Mouse (Mus musculus): ENCODE data around the gene Meaf6. TPM values are rescaled to one million over a fixed set of nuclear protein-coding genes. Genes with fewer than 3 reads are reported as not detected.

The Meaf6 gene
- polyA plus RNA-seq, 1 experiment from 2014 or later, result 118 TPM

GRCm38 (mm10) chr4:125131493-125131892 lies 46.6 kb downstream of the Meaf6 start:
- Histone ChIP-seq H3K4me1 (peaks cover 9% of the 10 kb centered on the region), H3K9me3 (replicated peaks) (no peaks in the 10 kb centered on the region), H3K9ac (no peak overlapping the region), H3K27ac (no peak overlapping the region), H3K4me3 (no peak overlapping the region), H3K27me3 (peaks cover 23% of the 10 kb centered on the region), H3K36me3 (no peaks in the 10 kb centered on the region), H3K4me2 (replicated peaks) (no peak overlapping the region)
- 80% methylated on average over 4 of the region's 4 CpGs for WGBS
- no peak for ATAC-seq (ENCODE audit: low FRiP score)

DNA sequence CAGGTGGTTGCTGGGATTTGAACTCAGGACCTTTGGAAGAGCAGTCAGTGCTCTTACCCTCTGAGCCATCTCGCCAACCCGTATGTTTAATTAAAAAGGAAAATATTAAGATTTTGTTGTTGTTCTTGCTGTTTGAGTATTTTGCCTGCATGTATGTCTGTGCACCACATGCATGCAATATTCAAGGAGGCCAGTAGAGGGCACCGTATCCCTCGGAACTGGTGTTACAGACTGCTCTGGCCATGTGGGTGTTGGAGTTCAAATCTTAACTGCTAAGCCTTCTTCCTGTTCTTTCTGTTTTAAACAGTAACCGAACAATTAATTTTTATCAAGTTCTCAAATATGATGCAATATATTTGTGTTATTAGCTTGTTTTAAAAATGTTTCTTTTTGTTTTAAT lies 47.5 kb downstream of the Meaf6 start:
- no peaks in the 10 kb centered on the region for H3K9me3 ChIP-seq (replicated peaks)
- no peak overlapping the region for H3K4me2 ChIP-seq (replicated peaks)
- H3K4me3 ChIP-seq, result no peak overlapping the region
- H3K36me3 ChIP-seq, result no peaks in the 10 kb centered on the region
- no peak overlapping the region for H3K27ac ChIP-seq
- H3K9ac ChIP-seq, result no peak overlapping the region
- WGBS, result 17% methylated on average over 5 of the region's 5 CpGs
- ATAC-seq (ENCODE audit: low FRiP score), result no peak
- H3K4me1 ChIP-seq, result peaks cover 1% of the 10 kb centered on the region
- H3K27me3 ChIP-seq, result peaks cover 15% of the 10 kb centered on the region; the same call in 1 of the 2 replicates

GRCm38 (mm10) chr4:125134192-125134591 lies 49.3 kb downstream of the Meaf6 start:
- Histone ChIP-seq H3K4me2 (replicated peaks) (no peak overlapping the region), H3K9me3 (replicated peaks) (no peaks in the 10 kb centered on the region), H3K9ac (no peak overlapping the region), H3K27me3 (no peaks in the 10 kb centered on the region), H3K27ac (no peak overlapping the region), H3K4me1 (no peaks in the 10 kb centered on the region), H3K36me3 (no peaks in the 10 kb centered on the region), H3K4me3 (no peak overlapping the region)
- ATAC-seq (ENCODE audit: low FRiP score), result no peak
- WGBS, result 74% methylated on average over 4 of the region's 4 CpGs

DNA sequence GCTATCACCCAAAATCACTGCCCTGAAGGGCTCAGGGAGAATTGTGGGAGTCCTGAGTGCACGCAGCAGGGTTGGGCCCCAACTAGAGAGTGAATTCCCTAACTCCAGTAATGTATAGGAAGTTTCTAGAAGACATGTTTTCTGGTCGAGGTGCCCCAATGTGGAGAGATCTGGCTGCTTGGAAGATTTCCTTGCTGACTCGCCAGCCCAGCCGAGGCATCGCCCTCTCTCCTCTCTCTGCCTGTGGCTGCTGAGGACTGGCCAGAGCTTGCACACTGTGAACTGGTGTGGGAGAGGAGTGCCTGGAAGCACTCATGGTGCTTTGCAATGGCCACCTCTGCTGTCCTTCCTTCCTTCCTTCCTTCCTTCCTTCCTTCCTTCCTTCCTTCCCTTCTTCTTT lies 49.7 kb downstream of the Meaf6 start:
- WGBS, result 83% methylated on average over 5 of the region's 5 CpGs
- no peak overlapping the region for H3K4me3 ChIP-seq

DNA sequence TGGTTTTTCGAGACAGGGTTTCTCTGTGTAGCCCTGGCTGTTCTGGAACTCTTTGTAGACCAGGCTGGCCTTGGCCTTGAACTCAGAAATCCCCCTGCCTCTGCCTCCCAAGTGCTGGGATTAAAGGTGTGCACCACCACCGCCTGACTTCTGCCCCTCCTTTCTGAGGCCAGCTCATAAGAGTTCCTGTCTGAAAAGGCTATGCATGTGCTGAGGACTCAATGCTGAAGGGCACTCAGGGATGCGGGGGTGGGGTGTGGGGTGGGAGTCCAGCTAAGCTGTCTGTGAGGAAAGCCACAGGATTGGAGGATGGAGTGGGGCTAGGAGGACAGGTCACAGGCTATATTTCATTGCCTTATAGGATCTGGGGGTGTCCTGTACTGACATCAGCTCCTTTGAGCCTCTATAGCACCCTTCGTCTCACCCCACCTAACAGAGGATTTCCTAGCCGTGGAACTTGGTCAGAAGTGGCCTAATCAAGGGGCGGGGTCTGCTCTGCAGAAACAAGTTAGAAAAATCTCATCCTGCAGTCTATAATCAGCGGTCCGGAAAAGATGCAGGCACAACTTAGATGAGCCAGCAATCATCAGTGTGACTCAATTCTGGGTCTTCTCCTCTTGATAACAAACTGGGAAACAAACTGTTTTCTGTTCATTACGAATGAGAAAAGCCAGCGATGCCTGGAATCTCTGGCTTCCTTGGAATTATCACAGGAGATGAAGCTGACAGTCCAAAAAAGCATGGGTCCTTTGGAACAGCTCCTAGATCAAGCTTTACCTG lies 50.3 kb downstream of the Meaf6 start:
- no peaks in the 10 kb centered on the region for H3K36me3 ChIP-seq
- 79% methylated on average over 10 of the region's 10 CpGs for WGBS
- no peak overlapping the region for H3K9ac ChIP-seq
- no peaks in the 10 kb centered on the region for H3K9me3 ChIP-seq (replicated peaks)
- H3K4me3 ChIP-seq, result no peak overlapping the region
- H3K4me1 ChIP-seq, result no peaks in the 10 kb centered on the region
- no peak for ATAC-seq (ENCODE audit: low FRiP score)
- H3K4me2 ChIP-seq (replicated peaks), result no peak overlapping the region
- no peaks in the 10 kb centered on the region for H3K27me3 ChIP-seq
- H3K27ac ChIP-seq, result no peak overlapping the region

More for the DNA sequence above, 49.7 kb downstream of the Meaf6 start:
- no peak overlapping the region for H3K27ac ChIP-seq
- no peaks in the 10 kb centered on the region for H3K27me3 ChIP-seq
- no peaks in the 10 kb centered on the region for H3K4me1 ChIP-seq
- no peak overlapping the region for H3K9ac ChIP-seq
- ATAC-seq (ENCODE audit: low FRiP score), result no peak
- H3K4me2 ChIP-seq (replicated peaks), result no peak overlapping the region
- no peaks in the 10 kb centered on the region for H3K9me3 ChIP-seq (replicated peaks)
- H3K36me3 ChIP-seq, result no peaks in the 10 kb centered on the region

DNA sequence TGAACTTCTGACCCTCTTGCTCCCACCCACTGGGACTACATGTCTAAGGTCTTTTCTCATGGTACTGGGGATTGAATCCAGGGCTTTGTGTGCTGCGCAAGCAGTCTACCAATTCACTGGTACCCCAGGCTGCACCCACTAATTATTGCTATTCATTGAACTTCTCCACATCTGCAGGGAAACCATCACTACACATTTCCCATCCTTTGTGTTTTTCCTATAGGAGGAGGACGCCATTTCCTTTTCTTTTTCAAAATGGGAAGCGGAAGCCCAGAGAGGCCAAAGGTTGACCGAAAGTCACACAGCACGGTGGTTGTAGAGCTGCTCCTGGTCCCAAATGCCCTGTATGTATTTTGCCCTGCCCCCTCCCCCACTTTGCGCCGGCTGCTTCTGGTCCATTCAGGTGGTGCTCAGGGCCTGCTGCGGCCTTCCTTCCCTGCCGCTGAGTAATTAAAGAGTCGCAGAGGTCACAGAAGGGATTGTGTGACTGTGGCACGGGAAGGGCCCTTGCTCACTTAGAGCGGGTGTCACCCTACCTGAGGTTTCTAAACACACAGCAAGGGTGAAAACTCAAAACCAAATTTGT lies 51.5 kb downstream of the Meaf6 start:
- Histone ChIP-seq H3K27ac (no peak overlapping the region), H3K4me2 (replicated peaks) (no peak overlapping the region), H3K9ac (no peak overlapping the region), H3K36me3 (no peaks in the 10 kb centered on the region), H3K27me3 (no peaks in the 10 kb centered on the region), H3K4me3 (no peak overlapping the region), H3K4me1 (no peaks in the 10 kb centered on the region), H3K9me3 (replicated peaks) (no peaks in the 10 kb centered on the region)
- 55% methylated on average over 12 of the region's 12 CpGs for WGBS
- ATAC-seq (ENCODE audit: low FRiP score), result no peak

DNA sequence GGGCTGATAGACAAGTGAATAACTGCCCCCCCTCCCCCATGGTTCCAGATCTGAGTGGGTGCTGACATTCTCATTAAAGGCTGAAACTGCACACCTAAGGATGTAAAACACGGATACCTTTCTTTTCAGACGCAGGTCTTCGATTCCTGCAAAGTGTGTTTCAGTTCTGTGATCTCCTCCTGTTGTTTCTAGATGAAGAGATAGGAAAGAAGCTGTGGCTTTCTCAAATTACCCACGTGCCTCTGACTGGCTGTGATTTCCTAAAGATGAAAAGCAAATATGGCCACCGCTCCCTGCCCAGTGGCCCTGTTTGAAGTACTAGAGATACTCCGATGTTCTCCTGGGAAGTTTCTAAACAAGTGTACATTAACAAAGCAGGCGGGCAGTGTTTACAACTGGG lies 53.4 kb downstream of the Meaf6 start:
- H3K36me3 ChIP-seq, result no peaks in the 10 kb centered on the region

GRCm38 (mm10) chr4:125144211-125144610 lies 59.3 kb downstream of the Meaf6 start:
- no peaks in the 10 kb centered on the region for H3K36me3 ChIP-seq
- peaks cover 27% of the 10 kb centered on the region for H3K27me3 ChIP-seq
- no peak for ATAC-seq (ENCODE audit: low FRiP score)
- no peak overlapping the region for H3K4me2 ChIP-seq (replicated peaks)
- no peak overlapping the region for H3K4me3 ChIP-seq
- peaks cover 8% of the 10 kb centered on the region; the same call in 1 of the 2 replicates for H3K4me1 ChIP-seq
- 79% methylated on average over 5 of the region's 5 CpGs for WGBS
- H3K9me3 ChIP-seq (replicated peaks), result no peaks in the 10 kb centered on the region
- H3K9ac ChIP-seq, result no peak overlapping the region
- no peak overlapping the region for H3K27ac ChIP-seq

More for the DNA sequence above, 53.4 kb downstream of the Meaf6 start:
- Histone ChIP-seq H3K27me3 (no peaks in the 10 kb centered on the region), H3K4me2 (replicated peaks) (no peak overlapping the region), H3K9ac (no peak overlapping the region), H3K4me3 (no peak overlapping the region), H3K27ac (no peak overlapping the region), H3K9me3 (replicated peaks) (no peaks in the 10 kb centered on the region), H3K4me1 (no peaks in the 10 kb centered on the region)
- no peak for ATAC-seq (ENCODE audit: low FRiP score)
- WGBS, result 78% methylated on average over 7 of the region's 7 CpGs

GRCm38 (mm10) chr4:125144627-125145026 lies 59.7 kb downstream of the Meaf6 start:
- H3K4me3 ChIP-seq, result no peak overlapping the region
- no peaks in the 10 kb centered on the region for H3K9me3 ChIP-seq (replicated peaks)
- H3K27ac ChIP-seq, result no peak overlapping the region
- H3K27me3 ChIP-seq, result peaks cover 27% of the 10 kb centered on the region
- no peak for ATAC-seq (ENCODE audit: low FRiP score)
- WGBS, result 16% methylated on average over 7 of the region's 7 CpGs
- H3K4me1 ChIP-seq, result peaks cover 8% of the 10 kb centered on the region; the same call in 1 of the 2 replicates
- no peak overlapping the region for H3K4me2 ChIP-seq (replicated peaks)
- H3K36me3 ChIP-seq, result no peaks in the 10 kb centered on the region
- H3K9ac ChIP-seq, result no peak overlapping the region

DNA sequence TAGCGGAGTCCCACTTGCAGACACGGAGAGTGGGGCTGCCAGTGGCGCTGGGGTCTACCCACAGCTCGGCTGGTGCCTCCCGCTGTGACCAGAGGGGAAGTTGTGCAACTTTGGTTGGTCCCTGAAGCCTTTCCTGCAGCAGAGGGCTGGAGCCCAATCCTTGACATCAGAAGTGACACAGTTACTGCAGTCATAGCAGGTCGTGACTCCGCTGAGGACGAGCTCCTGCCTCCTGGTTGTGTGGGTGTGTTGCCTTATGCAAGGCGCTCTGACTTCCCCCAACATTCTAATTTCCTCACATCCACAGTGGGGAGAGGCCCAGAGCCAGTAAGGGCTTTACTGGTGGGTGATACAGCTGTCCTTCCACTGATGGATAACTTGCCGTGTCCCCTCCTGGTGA lies 60.3 kb downstream of the Meaf6 start:
- 36% methylated on average over 10 of the region's 10 CpGs for WGBS
- Histone ChIP-seq H3K36me3 (no peaks in the 10 kb centered on the region), H3K4me1 (peaks cover 8% of the 10 kb centered on the region; the same call in 1 of the 2 replicates), H3K4me3 (no peak overlapping the region), H3K27me3 (peaks cover 28% of the 10 kb centered on the region), H3K9me3 (replicated peaks) (no peaks in the 10 kb centered on the region), H3K4me2 (replicated peaks) (no peak overlapping the region), H3K27ac (no peak overlapping the region), H3K9ac (no peak overlapping the region)
- no peak for ATAC-seq (ENCODE audit: low FRiP score)

GRCm38 (mm10) chr4:125147970-125148369 lies 63.0 kb downstream of the Meaf6 start:
- no peaks in the 10 kb centered on the region for H3K36me3 ChIP-seq
- H3K9ac ChIP-seq, result no peak overlapping the region
- ATAC-seq (ENCODE audit: low FRiP score), result no peak
- H3K4me1 ChIP-seq, result peaks cover 8% of the 10 kb centered on the region; the same call in 1 of the 2 replicates
- H3K4me3 ChIP-seq, result no peak overlapping the region
- WGBS, result 92% methylated on average over 4 of the region's 4 CpGs
- H3K27ac ChIP-seq, result no peak overlapping the region
- peaks cover 34% of the 10 kb centered on the region for H3K27me3 ChIP-seq
- no peaks in the 10 kb centered on the region for H3K9me3 ChIP-seq (replicated peaks)
- no peak overlapping the region for H3K4me2 ChIP-seq (replicated peaks)

- H3K9me3 ChIP-seq (replicated peaks), result no peaks in the 10 kb centered on the region
- 35% methylated on average over 5 of the region's 5 CpGs for WGBS
- peaks cover 8% of the 10 kb centered on the region; the same call in 1 of the 2 replicates for H3K4me1 ChIP-seq
- ATAC-seq (ENCODE audit: low FRiP score), result no peak
- H3K27me3 ChIP-seq, result peaks cover 34% of the 10 kb centered on the region
- no peak overlapping the region for H3K27ac ChIP-seq
- no peak overlapping the region for H3K4me2 ChIP-seq (replicated peaks)
- no peak overlapping the region for H3K9ac ChIP-seq
- no peaks in the 10 kb centered on the region for H3K36me3 ChIP-seq
- no peak overlapping the region for H3K4me3 ChIP-seq
Measured at GRCm38 (mm10) chr4:125149460-125149859, 64.5 kb downstream of the Meaf6 start.

- Histone ChIP-seq H3K36me3 (no peaks in the 10 kb centered on the region), H3K4me1 (no peaks in the 10 kb centered on the region), H3K4me3 (no peak overlapping the region), H3K27ac (no peak overlapping the region), H3K4me2 (replicated peaks) (no peak overlapping the region), H3K9me3 (replicated peaks) (no peaks in the 10 kb centered on the region), H3K9ac (no peak overlapping the region), H3K27me3 (peaks cover 11% of the 10 kb centered on the region; the same call in 1 of the 2 replicates)
- ATAC-seq (ENCODE audit: low FRiP score), result no peak
- WGBS, result 91% methylated on average over 6 of the region's 6 CpGs
Measured at GRCm38 (mm10) chr4:125152469-125152868, 67.5 kb downstream of the Meaf6 start.

Measured in hindbrain, embryonic 12.5 days (tissue).